Mouse (Mus musculus) MEL (cell line): ENCODE measurements at regions not wholly inside any gene's neighbourhood (a gene's known extent, or its start where the extent isn't known, plus 50 kb on each side); places are given as distances from the start of the nearest gene placed in this dataset.

Experiments used
- DNase-seq: peaks from one replicate; pipeline ENCODE4 v3.0.0; 2011; ENCODE audit warnings: low read depth, low spot score
- H3K27ac ChIP-seq: 2 replicates; pipeline ENCODE4 v1.5.1; 2012; ENCODE audit warnings: low read depth, mild to moderate bottlenecking, control low read depth, low read length, moderate library complexity; ENCODE audit not compliant: control insufficient read depth
- H3K27me3 ChIP-seq, 2 experiments: fragments of 150-350 bp in 1 of 2; sonication (generic) in 1 of 2; 2 replicates each; pipeline ENCODE4 v1.6.1; 2012; ENCODE audit warnings: low read length in 2 of 2, mild to moderate bottlenecking in 2 of 2, improper control_type of control experiment in 1 of 2, moderate library complexity in 1 of 2; ENCODE audit not compliant: insufficient read depth in 2 of 2, control insufficient read depth in 1 of 2
- H3K36me3 ChIP-seq, 2 experiments: 2 replicates each; pipeline ENCODE4 v1.6.1; 2012 to 2014; ENCODE audit warnings: low read length in 2 of 2, improper control_type of control experiment in 1 of 2, inconsistent platforms in 1 of 2, mild to moderate bottlenecking in 1 of 2; ENCODE audit not compliant: insufficient read depth in 2 of 2, control insufficient read depth in 1 of 2
- H3K4me1 ChIP-seq, 2 experiments: fragments of 150-350 bp in 1 of 2; sonication (generic) in 1 of 2; 2 replicates each; pipeline ENCODE4 v1.6.1; 2012; ENCODE audit warnings: low read length in 2 of 2, improper control_type of control experiment in 1 of 2, mild to moderate bottlenecking in 1 of 2; ENCODE audit not compliant: insufficient read depth in 2 of 2, control insufficient read depth in 1 of 2
- H3K4me3 ChIP-seq, 2 experiments: fragments of 150-350 bp in 1 of 2; sonication (generic) in 1 of 2; 2 replicates each; pipeline ENCODE4 v1.5.1; 2012; ENCODE audit warnings: low read depth in 2 of 2, low read length in 2 of 2, mild to moderate bottlenecking in 2 of 2, moderate library complexity in 2 of 2, control low read depth in 1 of 2, improper control_type of control experiment in 1 of 2; ENCODE audit not compliant: control insufficient read depth in 1 of 2, insufficient read depth in 1 of 2
- H3K79me2 ChIP-seq: 2 replicates; pipeline ENCODE4 v1.6.1; 2012; ENCODE audit warnings: mild to moderate bottlenecking, low read length, moderate library complexity; ENCODE audit not compliant: control insufficient read depth, poor library complexity, insufficient read depth
- H3K9ac ChIP-seq: 2 replicates; pipeline ENCODE4 v1.6.1; 2012; ENCODE audit warnings: low read depth, mild to moderate bottlenecking, control low read depth, low read length, moderate library complexity; ENCODE audit not compliant: control insufficient read depth, poor library complexity, severe bottlenecking
- H3K9me3 ChIP-seq: fragments of 150-350 bp; sonication (generic); replicated peaks from 2 replicates; pipeline ENCODE4 v1.6.1; 2012; ENCODE audit warnings: mild to moderate bottlenecking, low read length, improper control_type of control experiment, moderate library complexity; ENCODE audit not compliant: insufficient read depth
- BHLHE40 ChIP-seq: IDR thresholded peaks from 2 replicates; pipeline ENCODE4 v1.6.1; 2012; ENCODE audit warnings: low read depth, mild to moderate bottlenecking, inconsistent platforms, low read length, improper control_type of control experiment, borderline replicate concordance
- CTCF ChIP-seq, 3 experiments: IDR thresholded peaks in 2 of 3; conservative IDR thresholded peaks in 1 of 3; 2 replicates each; pipeline ENCODE4 v1.5.1; 2011 to 2012; ENCODE audit warnings: low read length in 3 of 3, low read depth in 2 of 3, mild to moderate bottlenecking in 2 of 3, improper control_type of control experiment in 1 of 3, inconsistent platforms in 1 of 3, mixed read lengths in 1 of 3, moderate library complexity in 1 of 3; ENCODE audit not compliant: control insufficient read depth in 1 of 3, insufficient read depth in 1 of 3, poor library complexity in 1 of 3, severe bottlenecking in 1 of 3
- E2F4 ChIP-seq: IDR thresholded peaks from 2 replicates; pipeline ENCODE4 v1.6.1; 2011; ENCODE audit warnings: low read depth, low read length, improper control_type of control experiment, borderline replicate concordance
- EP300 ChIP-seq, 2 experiments: IDR thresholded peaks; 2 replicates each; pipeline ENCODE4 v1.6.1; 2011; ENCODE audit warnings: improper control_type of control experiment in 2 of 2, low read length in 2 of 2, low read depth in 1 of 2, mild to moderate bottlenecking in 1 of 2
- GATA1 ChIP-seq: IDR thresholded peaks from 2 replicates; pipeline ENCODE4 v1.6.1; 2011; ENCODE audit warnings: low read depth, low read length, improper control_type of control experiment
- HCFC1 ChIP-seq: IDR thresholded peaks from 2 replicates; pipeline ENCODE4 v1.6.1; 2012; ENCODE audit warnings: low read depth, mild to moderate bottlenecking, inconsistent platforms, low read length, improper control_type of control experiment, moderate library complexity
- JUND ChIP-seq: IDR thresholded peaks from 2 replicates; pipeline ENCODE4 v1.6.1; 2011; ENCODE audit warnings: low read depth, mild to moderate bottlenecking, improper control_type of control experiment, low read length
- MAFK ChIP-seq: IDR thresholded peaks from 2 replicates; pipeline ENCODE4 v1.6.1; 2011; ENCODE audit warnings: low read depth, mild to moderate bottlenecking, low read length, improper control_type of control experiment, borderline replicate concordance
- MYB ChIP-seq: IDR thresholded peaks from 2 replicates; pipeline ENCODE4 v1.6.1; 2011; ENCODE audit warnings: mild to moderate bottlenecking, low read depth, low read length, improper control_type of control experiment
- NELFE ChIP-seq: IDR thresholded peaks from 2 replicates; pipeline ENCODE4 v1.6.1; 2011; ENCODE audit warnings: low read depth, low read length, improper control_type of control experiment
- NRF1 ChIP-seq: IDR thresholded peaks from 2 replicates; pipeline ENCODE4 v1.6.1; 2014; ENCODE audit warnings: low read depth, mild to moderate bottlenecking, inconsistent platforms, low read length, improper control_type of control experiment, moderate library complexity; ENCODE audit not compliant: poor library complexity, insufficient read depth, severe bottlenecking
- POLR2AphosphoS2 ChIP-seq: IDR thresholded peaks from 2 replicates; pipeline ENCODE4 v1.6.1; 2011; ENCODE audit warnings: low read length, improper control_type of control experiment
- RCOR1 ChIP-seq: IDR thresholded peaks from 2 replicates; pipeline ENCODE4 v1.6.1; 2012; ENCODE audit warnings: low read depth, mild to moderate bottlenecking, inconsistent platforms, low read length, improper control_type of control experiment
- SMC3 ChIP-seq: IDR thresholded peaks from 2 replicates; pipeline ENCODE4 v1.6.1; 2011; ENCODE audit warnings: low read depth, low read length, improper control_type of control experiment
- TAL1 ChIP-seq: IDR thresholded peaks from 2 replicates; pipeline ENCODE4 v1.6.1; 2012; ENCODE audit warnings: mild to moderate bottlenecking, inconsistent platforms, low read length, moderate library complexity, mixed read lengths
- TBP ChIP-seq: IDR thresholded peaks from 2 replicates; pipeline ENCODE4 v1.8.0; 2011; ENCODE audit warnings: low read depth, low read length, improper control_type of control experiment
- ZC3H11A ChIP-seq: IDR thresholded peaks from 2 replicates; pipeline ENCODE4 v1.6.1; 2012; ENCODE audit warnings: low read depth, mild to moderate bottlenecking, inconsistent platforms, low read length, improper control_type of control experiment

- Histone ChIP-seq H3K9ac (no peak overlapping the region), H3K4me3 (no peak overlapping the region), H3K36me3 (no peaks in the 10 kb centered on the region), H3K9me3 (no peaks in the 10 kb centered on the region), H3K27ac (no peak overlapping the region), H3K79me2 (no peaks in the 10 kb centered on the region), H3K4me1 (no peaks in the 10 kb centered on the region)
- DNase-seq, result no peak
- TF ChIP-seq EP300 (IDR thresholded peaks at IDR 0.05; ENCODE audit: low read depth in 1 of 2, low read length in 2 of 2) (no peak), CTCF (IDR thresholded peaks at IDR 0.05 in 2 of 3, conservative IDR thresholded peaks at IDR 0.05 in 1 of 3; ENCODE audit: control insufficient read depth in 1 of 3, insufficient read depth in 1 of 3, low read depth in 2 of 3, low read length in 3 of 3, poor library complexity in 1 of 3, severe bottlenecking in 1 of 3) (no peak), POLR2AphosphoS2 (no peak), E2F4 (no peak), GATA1 (no peak), SMC3 (no peak), RCOR1 (no peak), BHLHE40 (no peak), MYB (no peak), TBP (no peak)
- TF ChIP-seq, all 39 proteins: peak for 0
- H3K27me3 ChIP-seq, result no peaks in the 10 kb centered on the region
These were observed 520.3 kb downstream of the Lmo7 start for GRCm38 (mm10) chr14:102250076-102250475.

GRCm38 (mm10) chr14:102248581-102248980 is 518.8 kb downstream of the Lmo7 start:
- no peak overlapping the region for H3K4me3 ChIP-seq
- TF ChIP-seq TBP (no peak), HCFC1 (no peak), JUND (no peak), MYB (no peak), BHLHE40 (no peak), NRF1 (no peak), ZC3H11A (no peak), TAL1 (no peak), POLR2AphosphoS2 (no peak), NELFE (no peak), MAFK (no peak), E2F4 (no peak)
- TF ChIP-seq, all 39 proteins: peak for 0
- no peaks in the 10 kb centered on the region for H3K79me2 ChIP-seq
- no peaks in the 10 kb centered on the region for H3K36me3 ChIP-seq
- H3K27me3 ChIP-seq, result no peaks in the 10 kb centered on the region
- no peak overlapping the region for H3K9ac ChIP-seq
- DNase-seq, result no peak
- no peak overlapping the region for H3K27ac ChIP-seq
- no peaks in the 10 kb centered on the region for H3K9me3 ChIP-seq
- H3K4me1 ChIP-seq, result no peaks in the 10 kb centered on the region
